Mouse (Mus musculus) kidney, adult 2 months (tissue): Measurements from ENCODE around the gene Fads2.

Experiments used
- CTCF ChIP-seq: fragments of 200-500 bp; conservative IDR thresholded peaks from 2 replicates; pipeline ENCODE4 v1.5.1; 2011; ENCODE audit warnings: low read depth, mild to moderate bottlenecking, control low read depth, low read length, moderate library complexity, mixed read lengths; ENCODE audit not compliant: insufficient read depth, insufficient read length
- POLR2A ChIP-seq: fragments of 200-500 bp; IDR thresholded peaks from one replicate; pipeline ENCODE4 v1.6.1; 2011; ENCODE audit warnings: low read depth, low read length, control low read depth

DNA sequence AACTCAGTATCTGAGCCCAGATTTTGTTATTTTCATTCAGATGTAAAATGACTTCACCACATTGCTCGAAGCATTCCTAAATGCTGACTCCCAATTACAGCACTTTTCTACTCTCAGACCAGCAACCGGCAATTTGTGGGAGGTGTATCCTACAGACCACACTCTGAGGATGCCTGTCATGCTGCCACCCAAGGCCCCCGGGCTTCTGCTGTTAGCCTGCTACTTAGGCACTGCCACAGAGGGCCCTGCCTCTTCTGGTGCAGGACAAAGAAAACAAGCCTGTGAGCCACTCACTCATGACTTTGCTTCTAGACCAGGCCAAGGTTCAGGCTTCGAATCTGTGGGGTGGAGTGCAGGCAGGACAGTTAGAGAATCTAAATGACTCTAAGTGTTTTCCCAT, 11.4 kb upstream of the Fads2 start:
- TF ChIP-seq POLR2A (no peak), CTCF (no peak)
